Comparison of ENCODE assay signal across 16 mouse cellular contexts in the genomic region with DNA sequence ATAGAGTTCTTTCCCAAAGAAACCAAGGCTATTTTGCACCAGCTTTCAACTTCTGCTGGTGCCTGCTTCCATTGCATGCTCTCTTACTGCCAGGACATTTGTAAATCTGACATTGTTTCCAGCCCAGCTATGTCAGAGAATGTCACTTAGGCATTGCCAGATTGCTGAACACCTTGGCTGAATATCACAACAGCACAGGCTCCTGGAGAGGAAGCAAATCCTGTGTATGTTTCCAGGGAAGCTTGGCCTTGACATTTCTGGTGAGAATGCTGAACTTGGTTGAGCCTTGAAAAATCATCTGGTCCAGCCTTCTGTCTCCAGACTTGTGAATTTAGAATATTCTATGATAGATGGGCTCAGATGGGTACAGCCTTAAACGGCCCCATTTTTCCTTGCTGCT.
DNase-seq lines count a peak whose midpoint lies in the region; ATAC-seq and TF ChIP-seq lines count a peak whose summit lies in the region.
"Had no signal": no experiment of that assay in that cellular context is flagged by ENCODE, and none has a peak within 500 bp of the region (broad histone marks: within the 10 kb centered on the region; RNA-seq: fewer than 3 reads in every experiment).

No protein-coding gene starts in this region.

- H3K27me3 ChIP-seq in heart, adult 2 months (ENCODE audit: control insufficient read depth, insufficient read depth, low read length): no peaks in the 10 kb centered on the region
- H3K27me3 ChIP-seq in heart, postnatal 0 days (ENCODE audit: control insufficient read depth, insufficient read depth, low read length): no peaks in the 10 kb centered on the region
- H3K27me3 ChIP-seq: embryonic facial prominence, embryonic 13.5 days; hindbrain, embryonic 15.5 days; neural tube, embryonic 12.5 days; stomach, embryonic 15.5 days had no signal

- no peak for TF ChIP-seq CTCF in heart, adult 2 months (IDR thresholded peaks at IDR 0.05)
- TF ChIP-seq CTCF in heart, postnatal 0 days (IDR thresholded peaks at IDR 0.05; ENCODE audit: low read depth): no peak

- WGBS in heart, adult 2 months: 53% methylated on average over 1 of the region's 1 CpGs
- WGBS in heart, postnatal 0 days: 54% methylated on average over 1 of the region's 1 CpGs

- peaks cover 6% of the 10 kb centered on the region for H3K4me1 ChIP-seq in heart, adult 2 months (ENCODE audit: control insufficient read depth, insufficient read depth, low read length)
- peaks cover 42% of the 10 kb centered on the region for H3K4me1 ChIP-seq in heart, postnatal 0 days (ENCODE audit: control insufficient read depth, insufficient read depth)
- H3K4me1 ChIP-seq: embryonic facial prominence, embryonic 13.5 days; hindbrain, embryonic 15.5 days; neural tube, embryonic 12.5 days; stomach, embryonic 15.5 days had no signal

- no peak overlapping the region for H3K9ac ChIP-seq in heart, adult 2 months (ENCODE audit: low read depth, low read length)
- no peak overlapping the region for H3K9ac ChIP-seq in heart, postnatal 0 days (replicated peaks; ENCODE audit: low read depth, low read length)
- H3K9ac ChIP-seq: embryonic facial prominence, embryonic 13.5 days; hindbrain, embryonic 15.5 days; liver, postnatal 0 days; neural tube, embryonic 12.5 days; stomach, embryonic 15.5 days had no signal

- 0 out of 2 replicates have a peak, but pooled peaks have one; percentile 17 for TF ChIP-seq EP300 in heart, adult 2 months (IDR thresholded peaks at IDR 0.05; ENCODE audit: insufficient read depth, low read depth, low read length)
- TF ChIP-seq EP300 in heart, postnatal 0 days (IDR thresholded peaks at IDR 0.05; ENCODE audit: low read depth): no peak

- DNase-seq in heart, adult 2 months: no peak
- no peak for DNase-seq in heart, postnatal 25 days (ENCODE audit: low spot score)
- peak; percentile 46 to 69 for DNase-seq in cerebellum, adult 18-20 months
- peak; percentile 60 to 65 for DNase-seq in cerebellum, postnatal 10 days
- DNase-seq in heart, postnatal 0 days (ENCODE audit: low spot score): no peak
- DNase-seq in right cerebral cortex, adult 18-20 months: no peak
- no peak for DNase-seq in layer of hippocampus, adult 11-12 months (ENCODE audit: low spot score)
- DNase-seq: gastrocnemius, postnatal 14 days; kidney, adult 11 months; kidney, postnatal 14 days; liver; liver, postnatal 0 days had no signal

- no peak for ATAC-seq in heart, postnatal 0 days (ENCODE audit: insufficient read depth, low read depth)
- ATAC-seq: liver, postnatal 0 days had no signal

- intact Hi-C loops in heart, adult 2 months (cut with DNase I): no loop called here
- intact Hi-C loops in heart, postnatal 25 days (cut with DNase I): no loop called here

- H3K4me2 ChIP-seq in heart, postnatal 0 days (ENCODE audit: low read depth, low read length): no peak overlapping the region
- H3K4me2 ChIP-seq: embryonic facial prominence, embryonic 13.5 days; hindbrain, embryonic 15.5 days; neural tube, embryonic 12.5 days; stomach, embryonic 15.5 days had no signal

- no peaks in the 10 kb centered on the region for H3K9me3 ChIP-seq in heart, postnatal 0 days (replicated peaks; ENCODE audit: control insufficient read depth, low read length)
- H3K9me3 ChIP-seq: embryonic facial prominence, embryonic 13.5 days; hindbrain, embryonic 15.5 days; neural tube, embryonic 12.5 days; stomach, embryonic 15.5 days had no signal

- peak overlapping the region; percentile 61 for H3K27ac ChIP-seq in heart, adult 2 months
- peak overlapping the region; percentile 22 for H3K27ac ChIP-seq in heart, postnatal 0 days (ENCODE audit: low read depth)
- H3K27ac ChIP-seq: embryonic facial prominence, embryonic 13.5 days; hindbrain, embryonic 15.5 days; neural tube, embryonic 12.5 days; stomach, embryonic 15.5 days had no signal

- H3K79me2 ChIP-seq in heart, adult 2 months (replicated peaks; ENCODE audit: control insufficient read depth, insufficient read depth, low read length): no peaks in the 10 kb centered on the region; the same call in 1 of the 2 replicates

- H3K36me3 ChIP-seq in heart, adult 2 months (ENCODE audit: control insufficient read depth, insufficient read depth, low read length): peaks cover 6% of the 10 kb centered on the region
- no peaks in the 10 kb centered on the region for H3K36me3 ChIP-seq in heart, postnatal 0 days (replicated peaks; ENCODE audit: control insufficient read depth, insufficient read depth, low read length)
- H3K36me3 ChIP-seq: embryonic facial prominence, embryonic 13.5 days; hindbrain, embryonic 15.5 days; neural tube, embryonic 12.5 days; stomach, embryonic 15.5 days had no signal

- H3K4me3 ChIP-seq in heart, adult 2 months: no peak overlapping the region
- H3K4me3 ChIP-seq in heart, postnatal 0 days (ENCODE audit: low read depth, low read length): no peak overlapping the region
- H3K4me3 ChIP-seq: embryonic facial prominence, embryonic 13.5 days; hindbrain, embryonic 15.5 days; neural tube, embryonic 12.5 days; stomach, embryonic 15.5 days had no signal

- no peak for TF ChIP-seq POLR2A in heart, adult 2 months (IDR thresholded peaks at IDR 0.05; ENCODE audit: insufficient read depth, low read depth, low read length)

Comparison
In these comparisons a context has a peak if more than half of its experiments do, and no peak if none do; other contexts are left out.
1. DNase-seq: peak in cerebellum, adult 18-20 months (2 of 2) and cerebellum, postnatal 10 days (2 of 2); none in heart, adult 2 months (0 of 2), heart, postnatal 25 days (single experiment), heart, postnatal 0 days (single experiment), right cerebral cortex, adult 18-20 months (single experiment) and layer of hippocampus, adult 11-12 months (single experiment).